Mouse (Mus musculus) neutrophil, adult 5-6 weeks (primary cell): ENCODE data around the gene Cphx1. TPM values are rescaled to one million over a fixed set of nuclear protein-coding genes. Genes with fewer than 3 reads are reported as not detected.

Experiments
- total RNA-seq: library from RNA; stranded (forward); fragments of 200-1000 nt; gene quantifications from 2 replicates; pipeline ENCODE4 v1.2.3, GENCODE M21; 2017

The Cphx1 gene
- total RNA-seq, 1 experiment from 2014 or later = not detected

Other genes starting within 250 kb of the Cphx1 start
- gene Ppif, start 244.2 kb upstream of the Cphx1 start, total RNA-seq = 10.2 and 11.5 TPM in 2 replicates
- gene Zcchc24, start 169.3 kb upstream of the Cphx1 start, total RNA-seq = 10.1 TPM in 2 replicates
- gene Anxa11, start 96.1 kb upstream of the Cphx1 start, total RNA-seq = 43.6 and 47.0 TPM in 2 replicates
- not detected in 2 replicates for gene Plac9a, start 35.2 kb upstream of the Cphx1 start, total RNA-seq
- 1.7 and 1.8 TPM in 2 replicates for gene Tmem254a, start 10.6 kb upstream of the Cphx1 start, total RNA-seq
- gene Duxbl1, start 40.3 kb downstream of the Cphx1 start, total RNA-seq = not detected in 2 replicates
- 3.3 TPM in 1 of 2 replicates, not detected in the other for gene Gm9780, start 104.4 kb downstream of the Cphx1 start, total RNA-seq
- gene Tmem254c, start 129.1 kb downstream of the Cphx1 start, total RNA-seq = 15.1 and 18.4 TPM in 2 replicates
- not detected in 2 replicates for gene Cphx2, start 143.2 kb downstream of the Cphx1 start, total RNA-seq
- not detected in 2 replicates for gene Cphx3, start 144.0 kb downstream of the Cphx1 start, total RNA-seq
- not detected in 2 replicates for gene Duxbl2, start 180.0 kb downstream of the Cphx1 start, total RNA-seq
- gene Plac9b, start 244.2 kb downstream of the Cphx1 start, total RNA-seq = not detected in 2 replicates